ENCODE assay signal across 8 mouse cellular contexts in genomic region chr4:138554934-138555333, GRCm38 (mm10).
DNase-seq lines count a peak whose midpoint lies in the region; ATAC-seq and TF ChIP-seq lines count a peak whose summit lies in the region.

No protein-coding gene starts in this region.

- H3K9me3 ChIP-seq in heart, embryonic 10.5 days = no peaks in the 10 kb centered on the region
- no peaks in the 10 kb centered on the region for H3K9me3 ChIP-seq in hindbrain, embryonic 14.5 days (ENCODE audit: control insufficient read depth, low read length)
- H3K9me3 ChIP-seq in neural tube, embryonic 12.5 days = no peaks in the 10 kb centered on the region

- no peak overlapping the region for H3K27ac ChIP-seq in heart, embryonic 10.5 days
- no peak overlapping the region for H3K27ac ChIP-seq in heart, adult 2 months
- no peak overlapping the region for H3K27ac ChIP-seq in hindbrain, embryonic 14.5 days
- H3K27ac ChIP-seq in neural tube, embryonic 12.5 days = no peak overlapping the region

- no peak for TF ChIP-seq POLR2A in heart, adult 2 months (IDR thresholded peaks at IDR 0.05; ENCODE audit: insufficient read depth, low read depth, low read length)

- no peaks in the 10 kb centered on the region for H3K36me3 ChIP-seq in heart, embryonic 10.5 days
- H3K36me3 ChIP-seq in heart, adult 2 months (ENCODE audit: control insufficient read depth, insufficient read depth, low read length) = no peaks in the 10 kb centered on the region
- no peaks in the 10 kb centered on the region for H3K36me3 ChIP-seq in hindbrain, embryonic 14.5 days (replicated peaks; ENCODE audit: control insufficient read depth, insufficient read depth)
- H3K36me3 ChIP-seq in neural tube, embryonic 12.5 days = no peaks in the 10 kb centered on the region

- intact Hi-C loops in heart, adult 2 months (cut with DNase I) = no loop called here

- no peak for TF ChIP-seq EP300 in heart, adult 2 months (IDR thresholded peaks at IDR 0.05; ENCODE audit: insufficient read depth, low read depth, low read length)

- peak overlapping the region; percentile 60 for H3K4me2 ChIP-seq in hindbrain, embryonic 14.5 days (replicated peaks)
- H3K4me2 ChIP-seq in neural tube, embryonic 12.5 days (replicated peaks) = peak overlapping the region; percentile 57

- H3K4me1 ChIP-seq in heart, embryonic 10.5 days = peaks cover 15% of the 10 kb centered on the region
- H3K4me1 ChIP-seq in heart, adult 2 months (ENCODE audit: control insufficient read depth, insufficient read depth, low read length) = no peaks in the 10 kb centered on the region
- H3K4me1 ChIP-seq in hindbrain, embryonic 14.5 days (replicated peaks; ENCODE audit: control insufficient read depth, insufficient read depth, low read length) = peaks cover 16% of the 10 kb centered on the region; the same call in 1 of the 2 replicates
- peaks cover 31% of the 10 kb centered on the region for H3K4me1 ChIP-seq in neural tube, embryonic 12.5 days

- H3K27me3 ChIP-seq in heart, embryonic 10.5 days (ENCODE audit: insufficient read depth, poor library complexity, severe bottlenecking) = peaks cover 79% of the 10 kb centered on the region
- H3K27me3 ChIP-seq in heart, adult 2 months (ENCODE audit: control insufficient read depth, insufficient read depth, low read length) = peaks cover 3% of the 10 kb centered on the region; the same call in 1 of the 2 replicates
- peaks cover 20% of the 10 kb centered on the region for H3K27me3 ChIP-seq in hindbrain, embryonic 14.5 days (ENCODE audit: control insufficient read depth, insufficient read depth, low read length)
- H3K27me3 ChIP-seq in neural tube, embryonic 12.5 days (replicated peaks) = peaks cover 36% of the 10 kb centered on the region

- no peaks in the 10 kb centered on the region for H3K79me2 ChIP-seq in heart, adult 2 months (replicated peaks; ENCODE audit: control insufficient read depth, insufficient read depth, low read length)

- 4% methylated on average over 14 of the region's 14 CpGs for WGBS in heart, embryonic 10.5 days
- WGBS in heart, adult 2 months = 7% methylated on average over 14 of the region's 14 CpGs
- WGBS in hindbrain, embryonic 14.5 days = 3% methylated on average over 14 of the region's 14 CpGs
- WGBS in large intestine, adult 2 months = 4% methylated on average over 14 of the region's 14 CpGs
- WGBS in neural tube, embryonic 12.5 days = 2% methylated on average over 14 of the region's 14 CpGs

- no peak for TF ChIP-seq CTCF in heart, adult 2 months (IDR thresholded peaks at IDR 0.05)

- H3K4me3 ChIP-seq in heart, embryonic 10.5 days = 0 out of 2 replicates have a peak overlapping the region, but pooled peaks have one; percentile 15
- no peak overlapping the region for H3K4me3 ChIP-seq in heart, adult 2 months
- H3K4me3 ChIP-seq in hindbrain, embryonic 14.5 days (replicated peaks; ENCODE audit: low read length) = no peak overlapping the region
- H3K4me3 ChIP-seq in neural tube, embryonic 12.5 days = no peak overlapping the region

- no peak overlapping the region for H3K9ac ChIP-seq in heart, adult 2 months (ENCODE audit: low read depth, low read length)
- H3K9ac ChIP-seq in hindbrain, embryonic 14.5 days = peak overlapping the region; percentile 51; the same call in 1 of the 2 replicates
- H3K9ac ChIP-seq in neural tube, embryonic 12.5 days = no peak overlapping the region

- DNase-seq in heart, embryonic 10.5 days (ENCODE audit: low spot score) = no peak
- no peak for DNase-seq in heart, adult 2 months
- peak; percentile 41 for DNase-seq in hindbrain, embryonic 14.5 days (ENCODE audit: low spot score)
- DNase-seq in large intestine, adult 2 months (ENCODE audit: low read depth, low spot score) = peak; percentile 45
- DNase-seq in spleen, postnatal 10 days (ENCODE audit: low spot score in 2 of 2) = no peak
- DNase-seq in urinary bladder, postnatal 10 days (ENCODE audit: low spot score) = no peak
- no peak for DNase-seq in adrenal gland, postnatal 14 days

- peak; percentile 34; the same call in 1 of the 2 replicates for ATAC-seq in hindbrain, embryonic 14.5 days (ENCODE audit: low FRiP score)
- ATAC-seq in neural tube, embryonic 12.5 days (ENCODE audit: low FRiP score, low read depth) = peak; percentile 65; the same call in 1 of the 2 replicates

Comparison
In these comparisons a context has a peak if more than half of its experiments do, and no peak if none do; other contexts are left out.
1. DNase-seq: peak in hindbrain, embryonic 14.5 days (single experiment) and large intestine, adult 2 months (single experiment); none in heart, embryonic 10.5 days (single experiment), heart, adult 2 months (0 of 2), spleen, postnatal 10 days (0 of 2), urinary bladder, postnatal 10 days (single experiment) and adrenal gland, postnatal 14 days (single experiment).